Mouse (Mus musculus): ENCODE measurements around the gene Gm6217. TPM values are rescaled to one million over a fixed set of nuclear protein-coding genes. Genes with fewer than 3 reads are reported as not detected.

The Gm6217 gene
- polyA plus RNA-seq (2012; rRNA removed), result not detected in 2 replicates

GRCm38 (mm10) chr1:82931326-82931725 lies at the start of gene Gm6217:
Gene Gm6217, minus strand, starts transcription at chr1:82931399.

GRCm38 (mm10) chr1:82959870-82960385 lies 28.7 kb upstream of the Gm6217 start, which contains the start of gene Gm47955:
Gene Gm47955, plus strand, starts transcription at chr1:82960286.

GRCm38 (mm10) chr1:82955913-82956312 lies 24.7 kb upstream of the Gm6217 start, which contains the start of gene Gm7544:
Gene Gm7544, minus strand, starts transcription at chr1:82956013.

GRCm38 (mm10) chr1:82943295-82943694 lies 12.1 kb upstream of the Gm6217 start, which contains the start of gene A030003K21Rik:
Gene A030003K21Rik, minus strand, starts transcription at chr1:82943388.

GRCm38 (mm10) chr1:82924650-82925049 lies 6.5 kb downstream of the Gm6217 start, which contains the start of gene A030014E15Rik:
Gene A030014E15Rik, plus strand, starts transcription at chr1:82924917.

GRCm38 (mm10) chr1:82913025-82913424 lies 18.2 kb downstream of the Gm6217 start, which contains the start of gene A030005L19Rik:
Gene A030005L19Rik, plus strand, starts transcription at chr1:82913325.

Other genes starting within 250 kb of the Gm6217 start
- gene Mff, start 206.5 kb downstream of the Gm6217 start, polyA plus RNA-seq (2012; rRNA removed), result 276 and 286 TPM in 2 replicates
- not detected in 2 replicates for gene Tm4sf20, start 162.9 kb downstream of the Gm6217 start, polyA plus RNA-seq (2012; rRNA removed)
- not detected in 2 replicates for gene Gm47791, start 160.2 kb downstream of the Gm6217 start, polyA plus RNA-seq (2012; rRNA removed)
- gene Agfg1, start 91.9 kb downstream of the Gm6217 start, polyA plus RNA-seq (2012; rRNA removed), result 49.3 and 52.7 TPM in 2 replicates
- 2.0 and 2.1 TPM in 2 replicates for gene A030005L19Rik, start 18.1 kb downstream of the Gm6217 start, polyA plus RNA-seq (2012; rRNA removed)
- 0.16 and 0.23 TPM in 2 replicates for gene A030014E15Rik, start 6.5 kb downstream of the Gm6217 start, polyA plus RNA-seq (2012; rRNA removed)
- gene A030003K21Rik, start 12.0 kb upstream of the Gm6217 start, polyA plus RNA-seq (2012; rRNA removed), result not detected in 2 replicates
- not detected in 2 replicates for gene Gm7544, start 24.6 kb upstream of the Gm6217 start, polyA plus RNA-seq (2012; rRNA removed)
- not detected in 2 replicates for gene Gm47955, start 28.9 kb upstream of the Gm6217 start, polyA plus RNA-seq (2012; rRNA removed)
- not detected in 2 replicates for gene Gm47959, start 69.1 kb upstream of the Gm6217 start, polyA plus RNA-seq (2012; rRNA removed)
- gene Slc19a3, start 107.0 kb upstream of the Gm6217 start, polyA plus RNA-seq (2012; rRNA removed), result 0.80 and 0.91 TPM in 2 replicates
- not detected in 2 replicates for gene Krtap28-10, start 111.1 kb upstream of the Gm6217 start, polyA plus RNA-seq (2012; rRNA removed)
- 0.06 TPM in 1 of 2 replicates, not detected in the other for gene Gm47969, start 113.5 kb upstream of the Gm6217 start, polyA plus RNA-seq (2012; rRNA removed)
- gene A030005K14Rik, start 128.0 kb upstream of the Gm6217 start, polyA plus RNA-seq (2012; rRNA removed), result not detected in 2 replicates
- gene Krtap28-13, start 129.5 kb upstream of the Gm6217 start, polyA plus RNA-seq (2012; rRNA removed), result not detected in 2 replicates
- 0.21 TPM in 1 of 2 replicates, not detected in the other for gene Ccl20, start 185.4 kb upstream of the Gm6217 start, polyA plus RNA-seq (2012; rRNA removed)
- gene Daw1, start 228.4 kb upstream of the Gm6217 start, polyA plus RNA-seq (2012; rRNA removed), result 3.1 and 3.3 TPM in 2 replicates